Mouse (Mus musculus) heart, adult 2 months (tissue): ENCODE results near the gene Gas2l1. TPM values are rescaled to one million over a fixed set of nuclear protein-coding genes. Genes with fewer than 3 reads are reported as not detected.

ENCODE experiments used
- DNase-seq, 2 experiments: peaks; one replicate each; pipeline ENCODE4 v3.0.0; 2021
- H3K27ac ChIP-seq: fragments of 200-600 bp; 2 replicates; pipeline ENCODE4 v1.8.1; 2022
- H3K27me3 ChIP-seq: fragments of 200-500 bp; 2 replicates; pipeline ENCODE4 v1.6.1; 2012; ENCODE audit warnings: mild to moderate bottlenecking, low read length, inconsistent platforms, mixed read lengths; ENCODE audit not compliant: control insufficient read depth, insufficient read depth
- H3K36me3 ChIP-seq: fragments of 200-500 bp; 2 replicates; pipeline ENCODE4 v1.6.1; 2012; ENCODE audit warnings: low read length, inconsistent platforms; ENCODE audit not compliant: control insufficient read depth, insufficient read depth
- H3K4me1 ChIP-seq: fragments of 200-500 bp; 2 replicates; pipeline ENCODE4 v1.6.1; 2011; ENCODE audit warnings: low read length; ENCODE audit not compliant: control insufficient read depth, insufficient read depth
- H3K4me3 ChIP-seq: fragments of 200-600 bp; 2 replicates; pipeline ENCODE4 v1.8.1; 2022
- H3K79me2 ChIP-seq: fragments of 200-500 bp; replicated peaks from 2 replicates; pipeline ENCODE4 v1.6.1; 2012; ENCODE audit warnings: mild to moderate bottlenecking, inconsistent platforms, low read length, moderate library complexity, mixed read lengths; ENCODE audit not compliant: control insufficient read depth, insufficient read depth
- H3K9ac ChIP-seq: fragments of 200-500 bp; 2 replicates; pipeline ENCODE4 v1.6.1; 2012; ENCODE audit warnings: low read depth, mild to moderate bottlenecking, control low read depth, inconsistent platforms, low read length, mixed read lengths
- CTCF ChIP-seq: fragments of 200-600 bp; IDR thresholded peaks from 2 replicates; pipeline ENCODE4 v1.8.1; 2022; ENCODE audit warnings: antibody characterized with exemption, mild to moderate bottlenecking, moderate library complexity
- EP300 ChIP-seq: fragments of 200-500 bp; IDR thresholded peaks from 2 replicates; pipeline ENCODE4 v1.6.1; 2011; ENCODE audit warnings: low read depth, low read length, control low read depth; ENCODE audit not compliant: insufficient read depth
- POLR2A ChIP-seq: fragments of 200-500 bp; IDR thresholded peaks from 2 replicates; pipeline ENCODE4 v1.6.1; 2011; ENCODE audit warnings: mild to moderate bottlenecking, low read depth, low read length, control low read depth; ENCODE audit not compliant: insufficient read depth
- WGBS: fragments of 180-500 bp; shearing (Covaris S2); methylation state at CpG from one replicate; pipeline ENCODE4 v1.1.7; 2018; 5-methylcytosine and 5-hydroxymethylcytosine counted together
- intact Hi-C: fragments of 180-260 bp; cut with DNase I; formaldehyde crosslinking; loops from one replicate; pipeline ENCODE4 v1.15.1; 2025
- polyA plus RNA-seq: library from polyadenylated mRNA; depleted of rRNA; stranded (reverse); fragments of >200 nt; gene quantifications from 2 replicates; pipeline ENCODE4 v1.2.3, GENCODE M21; 2012
- total RNA-seq, 2 experiments: library from RNA; stranded (reverse); gene quantifications; 2 replicates each; pipeline ENCODE4 v1.2.3; 2021

The Gas2l1 gene
- total and polyA plus RNA-seq, 3 experiments: 18.2 to 27.9 (median 21.0) TPM

DNA sequence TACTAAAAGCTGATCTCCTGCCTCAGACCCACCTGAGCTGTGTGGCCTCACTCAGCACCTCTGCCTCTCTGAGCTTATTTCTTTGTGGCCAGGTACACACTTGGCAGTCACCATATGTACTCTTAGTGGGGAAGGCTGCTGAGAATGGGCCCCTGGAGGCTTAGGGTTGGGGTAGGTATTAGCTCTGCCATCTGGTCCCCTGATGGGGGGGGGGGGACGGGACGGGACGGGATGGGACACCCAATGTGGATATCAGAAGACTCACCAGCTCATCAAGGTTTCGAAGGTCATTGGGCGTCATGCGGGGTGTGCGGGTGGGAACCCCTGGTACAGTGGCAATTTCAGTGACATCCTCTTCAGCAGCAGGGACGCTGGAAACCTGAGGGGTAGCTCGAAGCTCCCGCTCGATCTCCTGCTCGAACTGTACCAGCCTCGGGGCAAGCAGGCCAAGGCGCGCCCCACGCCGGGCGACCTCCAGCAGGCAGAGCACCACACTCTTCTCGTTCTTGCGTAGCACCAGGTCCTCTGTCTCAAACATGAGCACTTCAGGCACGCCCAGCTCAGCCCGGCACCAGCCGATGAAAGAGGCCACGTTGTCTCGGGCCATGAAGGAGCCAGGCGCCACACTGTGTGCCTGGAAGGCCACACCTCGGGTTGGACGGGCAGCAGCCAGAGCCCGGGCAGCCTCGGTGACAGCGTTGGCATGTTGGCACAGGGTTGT is 1.4 kb downstream of the Gas2l1 start:
- intact Hi-C loops: loop anchor here (2.0 kb wide), 2 partner anchors 35 to 77 kb away; partner anchors contain the start of genes Ap1b1, Ewsr1 and Rhbdd3
- no peaks in the 10 kb centered on the region for H3K27me3 ChIP-seq
- 65% methylated on average over 31 of the region's 31 CpGs for whole genome bisulfite sequencing
- H3K27ac ChIP-seq: peak overlapping the region; percentile 82; the same call in 1 of the 2 replicates
- DNase-seq: no peak
- H3K9ac ChIP-seq: peak overlapping the region; percentile 80
- H3K36me3 ChIP-seq: no peaks in the 10 kb centered on the region
- no peak for TF ChIP-seq POLR2A
- TF ChIP-seq CTCF: no peak
- peaks cover 17% of the 10 kb centered on the region for H3K4me1 ChIP-seq
- no peaks in the 10 kb centered on the region for H3K79me2 ChIP-seq
- peak overlapping the region; percentile 83 for H3K4me3 ChIP-seq

- H3K27me3 ChIP-seq: no peaks in the 10 kb centered on the region
- H3K4me3 ChIP-seq: no peak overlapping the region
- no peaks in the 10 kb centered on the region for H3K36me3 ChIP-seq
- TF ChIP-seq EP300: no peak
- no peak for TF ChIP-seq POLR2A
- no peak for TF ChIP-seq CTCF
- WGBS: 69% methylated on average over 13 of the region's 13 CpGs
- H3K4me1 ChIP-seq: peaks cover 17% of the 10 kb centered on the region
- H3K27ac ChIP-seq: no peak overlapping the region
- no peaks in the 10 kb centered on the region for H3K79me2 ChIP-seq
- intact Hi-C loops: no loop called here
- no peak overlapping the region for H3K9ac ChIP-seq
- DNase-seq: no peak
Observed at GRCm38 (mm10) chr11:5062860-5063505, 2.1 kb downstream of the Gas2l1 start.

DNA sequence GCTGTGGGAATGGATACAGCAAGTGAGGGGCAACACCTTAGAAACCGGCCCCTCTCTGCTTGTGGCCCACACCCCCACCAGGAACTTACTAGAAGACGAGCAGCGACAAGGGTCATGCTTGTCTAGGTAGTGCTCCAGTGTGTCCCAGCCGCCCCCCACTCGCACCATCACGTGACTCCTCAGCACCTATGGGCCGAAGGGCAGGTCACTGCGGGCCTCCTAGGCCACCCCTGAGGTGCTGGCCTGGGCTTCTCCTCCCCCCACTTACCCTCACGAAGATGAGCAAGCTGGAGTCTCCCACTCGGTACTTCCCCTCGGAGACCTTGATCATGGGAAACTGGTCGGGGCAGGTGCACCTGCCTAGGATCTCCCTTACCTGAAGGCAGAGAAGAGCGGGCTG is 2.8 kb downstream of the Gas2l1 start:
- DNase-seq: no peak
- Histone ChIP-seq H3K27me3 (no peaks in the 10 kb centered on the region), H3K36me3 (no peaks in the 10 kb centered on the region), H3K79me2 (no peaks in the 10 kb centered on the region), H3K27ac (peak overlapping the region; percentile 62), H3K9ac (peak overlapping the region; percentile 42), H3K4me1 (peaks cover 17% of the 10 kb centered on the region), H3K4me3 (peak overlapping the region; percentile 33)
- TF ChIP-seq EP300 (no peak), POLR2A (no peak)
- intact Hi-C loops: no loop called here
- WGBS: 61% methylated on average over 13 of the region's 13 CpGs

DNA sequence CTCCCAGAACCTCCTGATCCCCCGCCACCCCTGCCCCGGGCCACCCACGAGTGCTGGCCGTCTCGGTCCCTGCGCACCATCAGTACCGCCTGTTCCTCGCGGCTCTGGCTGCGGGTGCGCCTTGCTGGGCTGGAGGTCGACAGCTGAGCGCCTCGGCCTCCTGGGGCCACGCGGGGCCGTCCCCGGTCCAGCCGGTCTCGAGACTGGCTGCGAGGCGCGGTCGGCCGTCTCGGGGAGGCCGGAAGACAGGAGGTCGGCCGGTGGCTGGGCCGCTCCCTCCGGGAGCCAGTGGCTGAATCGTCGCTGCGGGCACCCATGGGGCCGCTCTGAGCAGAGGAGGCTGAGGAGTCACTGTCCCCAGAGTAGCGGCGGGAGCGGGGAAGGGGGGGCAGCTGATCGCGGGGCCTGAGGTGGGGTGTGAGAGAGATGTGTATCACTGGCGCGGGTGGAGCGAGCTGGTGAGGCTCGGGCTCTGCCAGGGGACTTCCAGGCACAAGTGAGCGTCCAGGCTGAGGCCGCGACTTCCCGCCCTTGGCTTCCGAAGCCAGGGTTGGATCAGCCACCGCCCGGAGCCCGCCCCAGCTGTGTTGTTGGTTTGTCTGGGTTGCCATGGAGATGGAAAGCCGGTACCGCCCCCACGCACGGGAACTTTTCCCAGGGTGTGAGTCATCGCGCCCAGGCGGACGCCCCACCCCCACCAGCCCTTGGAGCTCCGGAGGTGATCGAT is 3.6 kb downstream of the Gas2l1 start:
- peaks cover 17% of the 10 kb centered on the region for H3K4me1 ChIP-seq
- peak overlapping the region; percentile 78 for H3K27ac ChIP-seq
- no peaks in the 10 kb centered on the region for H3K36me3 ChIP-seq
- peak overlapping the region; percentile 56 for H3K9ac ChIP-seq
- H3K27me3 ChIP-seq: no peaks in the 10 kb centered on the region
- intact Hi-C loops: no loop called here
- TF ChIP-seq CTCF (no peak), EP300 (peak; percentile 67; the same call in 1 of the 2 replicates)
- no peaks in the 10 kb centered on the region for H3K79me2 ChIP-seq
- peak; percentile 97 to 98 for DNase-seq
- H3K4me3 ChIP-seq: peak overlapping the region; percentile 33
- WGBS: 3% methylated on average over 61 of the region's 62 CpGs

DNA sequence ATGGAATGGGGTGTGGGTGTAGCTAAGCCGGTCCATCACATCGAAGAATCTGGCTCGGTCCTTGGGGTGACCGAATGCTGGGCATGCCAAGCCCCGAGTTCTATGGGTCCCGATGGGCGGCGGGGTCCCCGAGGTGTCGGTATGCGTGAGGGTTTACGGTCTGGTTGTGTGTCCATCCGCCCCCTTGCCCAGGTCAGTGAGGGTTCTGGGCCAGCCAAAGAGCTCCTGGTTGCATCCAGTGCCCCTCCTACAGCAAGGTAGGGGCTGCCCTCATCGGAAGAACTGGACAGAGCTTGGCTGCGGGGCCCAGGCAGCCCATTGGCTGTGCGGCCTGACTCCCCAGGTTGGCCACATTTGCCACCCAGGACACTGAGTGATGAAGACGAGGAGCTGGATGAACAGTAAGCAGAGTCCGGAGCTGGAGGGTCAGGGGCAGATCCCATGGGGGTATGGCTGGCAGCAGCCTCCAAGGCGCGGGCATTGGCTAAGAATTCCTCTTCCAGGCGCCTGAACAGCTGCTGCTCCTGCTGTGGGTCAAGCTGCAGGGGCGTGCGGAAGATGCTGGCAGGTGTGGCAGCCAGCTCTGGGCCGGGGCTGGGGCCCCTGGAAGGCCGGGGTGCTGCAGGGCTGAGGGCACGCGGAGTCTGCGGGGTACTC is 4.2 kb downstream of the Gas2l1 start:
- no peaks in the 10 kb centered on the region for H3K79me2 ChIP-seq
- intact Hi-C loops: no loop called here
- peak overlapping the region; percentile 78 for H3K27ac ChIP-seq
- DNase-seq: no peak
- peaks cover 17% of the 10 kb centered on the region for H3K4me1 ChIP-seq
- H3K36me3 ChIP-seq: no peaks in the 10 kb centered on the region
- H3K27me3 ChIP-seq: no peaks in the 10 kb centered on the region
- TF ChIP-seq POLR2A: no peak
- TF ChIP-seq EP300: no peak
- no peak for TF ChIP-seq CTCF
- peak overlapping the region; percentile 56 for H3K9ac ChIP-seq
- H3K4me3 ChIP-seq: peak overlapping the region; percentile 33
- WGBS: 78% methylated on average over 28 of the region's 28 CpGs
